In the genomic region with DNA sequence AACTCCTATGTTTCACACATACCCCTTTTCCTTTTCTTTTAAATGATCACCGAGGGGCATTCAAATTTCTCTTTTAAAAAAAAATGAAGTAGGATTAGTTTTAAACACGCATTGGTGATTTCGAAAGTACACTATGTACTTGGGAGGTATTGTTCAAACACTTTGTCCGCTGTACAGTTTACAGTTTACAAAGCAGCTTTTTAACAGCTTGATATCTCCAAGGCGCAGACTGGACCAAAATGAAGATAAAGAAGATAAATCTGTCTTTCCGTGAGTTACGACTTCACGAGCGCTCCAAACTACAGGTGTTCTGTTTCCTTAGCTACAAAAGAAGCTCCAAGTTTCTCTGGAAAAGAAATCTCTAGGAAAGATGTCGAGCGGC, we compare ENCODE assay signal across 1 mouse cellular context.
TF ChIP-seq lines count a peak whose summit lies in the region.

No protein-coding gene starts in this region.

TF ChIP-seq in MEL, 35 proteins besides CTCF, POLR2A, EP300 and RAD21 (continued from another document):
- TF ChIP-seq RCOR1 (IDR thresholded peaks at IDR 0.05; ENCODE audit: low read depth, low read length) (0 out of 2 replicates have a peak, but pooled peaks have one; percentile 46), NRF1 (IDR thresholded peaks at IDR 0.05; ENCODE audit: insufficient read depth, low read depth, low read length, poor library complexity, severe bottlenecking) (no peak), ZNF384 (IDR thresholded peaks at IDR 0.05; ENCODE audit: low read depth, low read length) (no peak), POLR2AphosphoS2 (IDR thresholded peaks at IDR 0.05; ENCODE audit: low read length) (no peak), MAFK (IDR thresholded peaks at IDR 0.05; ENCODE audit: borderline replicate concordance, low read depth, low read length) (no peak), MYB (IDR thresholded peaks at IDR 0.05; ENCODE audit: low read depth, low read length) (peak; percentile 50; the same call in 1 of the 2 replicates), MAZ (IDR thresholded peaks at IDR 0.05; ENCODE audit: low read depth, low read length) (no peak), ELF1 (IDR thresholded peaks at IDR 0.05; ENCODE audit: low read depth, low read length) (no peak), TCF12 (IDR thresholded peaks at IDR 0.05; ENCODE audit: low read depth, low read length) (peak; percentile 90), E2F4 (IDR thresholded peaks at IDR 0.05; ENCODE audit: borderline replicate concordance, low read depth, low read length) (no peak), USF1 (IDR thresholded peaks at IDR 0.05; ENCODE audit: low read depth, low read length) (no peak), CHD1 (IDR thresholded peaks at IDR 0.05; ENCODE audit: low read depth, low read length) (no peak), BHLHE40 (IDR thresholded peaks at IDR 0.05; ENCODE audit: borderline replicate concordance, low read depth, low read length) (no peak), MYC (IDR thresholded peaks at IDR 0.05; ENCODE audit: low read depth, low read length) (no peak), ZMIZ1 (IDR thresholded peaks at IDR 0.05; ENCODE audit: low read depth, low read length) (no peak), TAL1 (IDR thresholded peaks at IDR 0.05; ENCODE audit: low read length) (peak; percentile 30; the same call in 1 of the 2 replicates), HCFC1 (IDR thresholded peaks at IDR 0.05; ENCODE audit: low read depth, low read length) (no peak), JUND (IDR thresholded peaks at IDR 0.05; ENCODE audit: low read depth, low read length) (no peak), POLR2AphosphoS5 (IDR thresholded peaks at IDR 0.05; ENCODE audit: borderline replicate concordance, low read depth, low read length) (no peak), KAT2A (conservative IDR thresholded peaks at IDR 0.05; ENCODE audit: low read depth, low read length) (no peak), ZKSCAN1 (IDR thresholded peaks at IDR 0.05; ENCODE audit: low read depth, low read length) (no peak), ETS1 (IDR thresholded peaks at IDR 0.05; ENCODE audit: low read depth, low read length) (peak; percentile 78), GATA1 (IDR thresholded peaks at IDR 0.05; ENCODE audit: low read depth, low read length) (peak; percentile 89)
